In genomic region chr10:80051618-80052373, GRCm38 (mm10) we compare ENCODE assay signal across 8 mouse cellular contexts. TPM values are rescaled to one million over a fixed set of nuclear protein-coding genes. Genes with fewer than 3 reads are reported as not detected.
DNase-seq lines count a peak whose midpoint lies in the region; ATAC-seq and TF ChIP-seq lines count a peak whose summit lies in the region.

No protein-coding gene starts in this region.

- H3K27ac ChIP-seq in forebrain, embryonic 14.5 days (ENCODE audit: low read depth, low read length), result 0 out of 2 replicates have a peak overlapping the region, but pooled peaks have one; percentile 27
- H3K27ac ChIP-seq in forebrain, embryonic 15.5 days (replicated peaks), result no peak overlapping the region
- peak overlapping the region; percentile 40; the same call in 1 of the 2 replicates for H3K27ac ChIP-seq in hindbrain, embryonic 13.5 days
- peak overlapping the region; percentile 70 for H3K27ac ChIP-seq in liver, adult 2 months (replicated peaks; ENCODE audit: insufficient read depth, low read depth, low read length)
- H3K27ac ChIP-seq in cerebellum, adult 2 months (ENCODE audit: insufficient read depth, low read length), result no peak overlapping the region

- TF ChIP-seq POLR2A in liver, adult 2 months (IDR thresholded peaks at IDR 0.05; ENCODE audit: extremely low read depth, insufficient read depth, low read length), result no peak
- TF ChIP-seq POLR2A in cerebellum, adult 2 months (IDR thresholded peaks at IDR 0.05; ENCODE audit: borderline replicate concordance, insufficient read depth, low read length), result no peak

- no peak overlapping the region for H3K4me2 ChIP-seq in forebrain, embryonic 14.5 days (ENCODE audit: low read length)
- H3K4me2 ChIP-seq in forebrain, embryonic 15.5 days (replicated peaks), result no peak overlapping the region
- H3K4me2 ChIP-seq in hindbrain, embryonic 13.5 days, result no peak overlapping the region

- TF ChIP-seq CTCF in liver, adult 2 months (IDR thresholded peaks at IDR 0.05; ENCODE audit: low read depth, low read length), result no peak
- no peak for TF ChIP-seq CTCF in cerebellum, adult 2 months (IDR thresholded peaks at IDR 0.05; ENCODE audit: borderline replicate concordance, insufficient read depth, low read depth, low read length)

- peaks cover 18% of the 10 kb centered on the region for H3K4me1 ChIP-seq in forebrain, embryonic 14.5 days (ENCODE audit: control insufficient read depth, insufficient read depth, low read length)
- peaks cover 33% of the 10 kb centered on the region for H3K4me1 ChIP-seq in forebrain, embryonic 15.5 days
- H3K4me1 ChIP-seq in hindbrain, embryonic 13.5 days (replicated peaks), result peaks cover 46% of the 10 kb centered on the region
- peaks cover 24% of the 10 kb centered on the region for H3K4me1 ChIP-seq in liver, adult 2 months (ENCODE audit: control insufficient read depth, insufficient read depth, low read length)
- H3K4me1 ChIP-seq in cerebellum, adult 2 months (ENCODE audit: control insufficient read depth, insufficient read depth, low read length), result peaks cover 8% of the 10 kb centered on the region; the same call in 1 of the 2 replicates

- no peak overlapping the region for H3K4me3 ChIP-seq in forebrain, embryonic 14.5 days (ENCODE audit: low read depth, low read length)
- H3K4me3 ChIP-seq in forebrain, embryonic 15.5 days, result no peak overlapping the region
- no peak overlapping the region for H3K4me3 ChIP-seq in hindbrain, embryonic 13.5 days
- H3K4me3 ChIP-seq in liver, adult 2 months (ENCODE audit: insufficient read depth, low read depth, low read length), result no peak overlapping the region
- no peak overlapping the region for H3K4me3 ChIP-seq in cerebellum, adult 2 months (replicated peaks; ENCODE audit: insufficient read depth, low read depth, low read length)

- no peaks in the 10 kb centered on the region for H3K27me3 ChIP-seq in forebrain, embryonic 14.5 days (replicated peaks; ENCODE audit: control insufficient read depth, insufficient read depth, low read length)
- no peaks in the 10 kb centered on the region for H3K27me3 ChIP-seq in forebrain, embryonic 15.5 days
- H3K27me3 ChIP-seq in hindbrain, embryonic 13.5 days, result 0 out of 2 replicates have a peak, but pooled peaks cover 5% of the 10 kb centered on the region
- H3K27me3 ChIP-seq in liver, adult 2 months (ENCODE audit: control insufficient read depth, insufficient read depth, low read length), result no peaks in the 10 kb centered on the region
- no peaks in the 10 kb centered on the region for H3K27me3 ChIP-seq in cerebellum, adult 2 months (ENCODE audit: control insufficient read depth, insufficient read depth, low read length)

- H3K9me3 ChIP-seq in forebrain, embryonic 14.5 days (replicated peaks; ENCODE audit: control insufficient read depth, low read length), result no peaks in the 10 kb centered on the region
- H3K9me3 ChIP-seq in forebrain, embryonic 15.5 days, result no peaks in the 10 kb centered on the region
- H3K9me3 ChIP-seq in hindbrain, embryonic 13.5 days, result no peaks in the 10 kb centered on the region

- peaks cover 2% of the 10 kb centered on the region; the same call in 1 of the 2 replicates for H3K79me2 ChIP-seq in liver, adult 2 months (ENCODE audit: control insufficient read depth, insufficient read depth, low read length)

- ATAC-seq in forebrain, embryonic 14.5 days, result no peak
- ATAC-seq in forebrain, embryonic 15.5 days (replicated peaks), result no peak
- peak; percentile 7 for ATAC-seq in common myeloid progenitor, adult 5-6 weeks (replicated peaks; ENCODE audit: low read depth, poor library complexity, severe bottlenecking)
- ATAC-seq in hindbrain, embryonic 13.5 days (ENCODE audit: low FRiP score), result no peak

- H3K36me3 ChIP-seq in forebrain, embryonic 14.5 days (ENCODE audit: control insufficient read depth, insufficient read depth, low read length), result peaks cover 13% of the 10 kb centered on the region
- peaks cover 9% of the 10 kb centered on the region; the same call in 1 of the 2 replicates for H3K36me3 ChIP-seq in forebrain, embryonic 15.5 days
- H3K36me3 ChIP-seq in hindbrain, embryonic 13.5 days, result peaks cover 12% of the 10 kb centered on the region
- peaks cover 5% of the 10 kb centered on the region; the same call in 1 of the 2 replicates for H3K36me3 ChIP-seq in liver, adult 2 months (ENCODE audit: control insufficient read depth, insufficient read depth, low read length)

- no peak for DNase-seq in forebrain, embryonic 14.5 days (ENCODE audit: low spot score)
- peak; percentile 84 for DNase-seq in liver, adult 2 months (ENCODE audit: extremely low read depth, low read depth, low spot score)
- peak; percentile 26 for DNase-seq in neural tube, embryonic 10.5 days (ENCODE audit: extremely low spot score, low spot score)
- DNase-seq in spleen, adult 18-20 months, result no peak
- DNase-seq in cerebellum, adult 2 months, result no peak

- no peak overlapping the region for H3K9ac ChIP-seq in forebrain, embryonic 14.5 days (ENCODE audit: low read length)
- no peak overlapping the region for H3K9ac ChIP-seq in forebrain, embryonic 15.5 days (replicated peaks)
- H3K9ac ChIP-seq in hindbrain, embryonic 13.5 days, result no peak overlapping the region
- peak overlapping the region; percentile 23 for H3K9ac ChIP-seq in liver, adult 2 months (ENCODE audit: low read depth, low read length)

- WGBS in forebrain, embryonic 14.5 days, result 28% methylated on average over 14 of the region's 14 CpGs
- WGBS in forebrain, embryonic 15.5 days, result 27% methylated on average over 14 of the region's 14 CpGs
- 32% methylated on average over 14 of the region's 14 CpGs for WGBS in hindbrain, embryonic 13.5 days
- WGBS in liver, adult 2 months, result 31% methylated on average over 14 of the region's 14 CpGs
- WGBS in cerebellum, adult 2 months, result 61% methylated on average over 14 of the region's 14 CpGs

RNA-seq across cellular contexts. Expression of gene Gpx4, which starts 4.8 kb away (rescaled TPM):
- 555 and 632 TPM in 2 replicates for polyA plus RNA-seq in forebrain, embryonic 14.5 days (2014; fragmentation: Nextera tagmentation; extraction: Ambion mirVana)
- polyA plus RNA-seq in forebrain, embryonic 15.5 days (2015; fragmentation: Nextera tagmentation; extraction: Ambion mirVana), result 472 and 476 TPM in 2 replicates
- total RNA-seq in common myeloid progenitor, adult 5-6 weeks (2017), result 451 and 481 TPM in 2 replicates
- polyA plus RNA-seq in hindbrain, embryonic 13.5 days (2015; fragmentation: Nextera tagmentation; extraction: Ambion mirVana), result 509 and 531 TPM in 2 replicates
- total RNA-seq in liver, adult 2 months (2014; rRNA removed), result 712 and 752 TPM in 2 replicates
- polyA plus RNA-seq in liver, adult 2 months (2012; rRNA removed), result 535 and 559 TPM in 2 replicates
- polyA plus RNA-seq in cerebellum, adult 2 months (2012; rRNA removed), result 888 and 964 TPM in 2 replicates

RNA-seq across cellular contexts. Expression of gene Polr2e, which starts 12.2 kb away (rescaled TPM):
- polyA plus RNA-seq in forebrain, embryonic 14.5 days (2014; fragmentation: Nextera tagmentation; extraction: Ambion mirVana), result 205 and 219 TPM in 2 replicates
- 179 and 186 TPM in 2 replicates for polyA plus RNA-seq in forebrain, embryonic 15.5 days (2015; fragmentation: Nextera tagmentation; extraction: Ambion mirVana)
- total RNA-seq in common myeloid progenitor, adult 5-6 weeks (2017), result 145 and 146 TPM in 2 replicates
- polyA plus RNA-seq in hindbrain, embryonic 13.5 days (2015; fragmentation: Nextera tagmentation; extraction: Ambion mirVana), result 150 and 154 TPM in 2 replicates
- 26.4 and 39.1 TPM in 2 replicates for total RNA-seq in liver, adult 2 months (2014; rRNA removed)
- polyA plus RNA-seq in liver, adult 2 months (2012; rRNA removed), result 71.1 and 74.6 TPM in 2 replicates
- 224 and 231 TPM in 2 replicates for polyA plus RNA-seq in cerebellum, adult 2 months (2012; rRNA removed)

RNA-seq across cellular contexts. Expression of gene Arhgap45, which starts 35.3 kb away (rescaled TPM):
- 1.1 and 1.5 TPM in 2 replicates for polyA plus RNA-seq in forebrain, embryonic 14.5 days (2014; fragmentation: Nextera tagmentation; extraction: Ambion mirVana)
- 1.3 TPM in 2 replicates for polyA plus RNA-seq in forebrain, embryonic 15.5 days (2015; fragmentation: Nextera tagmentation; extraction: Ambion mirVana)
- total RNA-seq in common myeloid progenitor, adult 5-6 weeks (2017), result 85.6 and 106 TPM in 2 replicates
- polyA plus RNA-seq in hindbrain, embryonic 13.5 days (2015; fragmentation: Nextera tagmentation; extraction: Ambion mirVana), result 2.5 and 2.8 TPM in 2 replicates
- 4.5 and 4.6 TPM in 2 replicates for total RNA-seq in liver, adult 2 months (2014; rRNA removed)
- 7.7 and 10.9 TPM in 2 replicates for polyA plus RNA-seq in liver, adult 2 months (2012; rRNA removed)
- 2.2 and 2.7 TPM in 2 replicates for polyA plus RNA-seq in cerebellum, adult 2 months (2012; rRNA removed)

RNA-seq across cellular contexts. Expression of gene Sbno2, which starts 53.6 kb away (rescaled TPM):
- polyA plus RNA-seq in forebrain, embryonic 14.5 days (2014; fragmentation: Nextera tagmentation; extraction: Ambion mirVana), result 8.1 and 11.1 TPM in 2 replicates
- polyA plus RNA-seq in forebrain, embryonic 15.5 days (2015; fragmentation: Nextera tagmentation; extraction: Ambion mirVana), result 13.4 TPM in 2 replicates
- total RNA-seq in common myeloid progenitor, adult 5-6 weeks (2017), result 16.2 and 22.3 TPM in 2 replicates
- polyA plus RNA-seq in hindbrain, embryonic 13.5 days (2015; fragmentation: Nextera tagmentation; extraction: Ambion mirVana), result 13.6 and 14.4 TPM in 2 replicates
- total RNA-seq in liver, adult 2 months (2014; rRNA removed), result 8.9 and 11.8 TPM in 2 replicates
- 19.2 and 25.9 TPM in 2 replicates for polyA plus RNA-seq in liver, adult 2 months (2012; rRNA removed)
- 25.4 and 28.9 TPM in 2 replicates for polyA plus RNA-seq in cerebellum, adult 2 months (2012; rRNA removed)

RNA-seq across cellular contexts. Expression of gene Abca7, which starts 55.5 kb away (rescaled TPM):
- polyA plus RNA-seq in forebrain, embryonic 14.5 days (2014; fragmentation: Nextera tagmentation; extraction: Ambion mirVana), result 2.1 and 3.1 TPM in 2 replicates
- 3.7 and 4.1 TPM in 2 replicates for polyA plus RNA-seq in forebrain, embryonic 15.5 days (2015; fragmentation: Nextera tagmentation; extraction: Ambion mirVana)
- 10.7 and 15.5 TPM in 2 replicates for total RNA-seq in common myeloid progenitor, adult 5-6 weeks (2017)
- polyA plus RNA-seq in hindbrain, embryonic 13.5 days (2015; fragmentation: Nextera tagmentation; extraction: Ambion mirVana), result 5.2 and 6.1 TPM in 2 replicates
- total RNA-seq in liver, adult 2 months (2014; rRNA removed), result 1.4 and 1.9 TPM in 2 replicates
- polyA plus RNA-seq in liver, adult 2 months (2012; rRNA removed), result 3.2 and 3.4 TPM in 2 replicates
- 31.1 and 32.4 TPM in 2 replicates for polyA plus RNA-seq in cerebellum, adult 2 months (2012; rRNA removed)

Comparison
In these comparisons a context has a peak if more than half of its experiments do, and no peak if none do; other contexts are left out.
1. H3K27ac ChIP-seq: peak in forebrain, embryonic 14.5 days (single experiment), hindbrain, embryonic 13.5 days (single experiment) and liver, adult 2 months (single experiment); none in forebrain, embryonic 15.5 days (single experiment) and cerebellum, adult 2 months (single experiment).
2. DNase-seq: peak in liver, adult 2 months (single experiment) and neural tube, embryonic 10.5 days (single experiment); none in forebrain, embryonic 14.5 days (single experiment), spleen, adult 18-20 months (0 of 2) and cerebellum, adult 2 months (0 of 2).